Mouse (Mus musculus) adrenal gland, adult (tissue): Measurements from ENCODE around the gene Gla.

ENCODE experiments used
- DNase-seq, 2 experiments: peaks; one replicate each; pipeline ENCODE4 v3.0.0; 2022 to 2023; ENCODE audit warnings: low spot score in 1 of 2; ENCODE audit not compliant: inconsistent age in 2 of 2

The Gla gene

DNA sequence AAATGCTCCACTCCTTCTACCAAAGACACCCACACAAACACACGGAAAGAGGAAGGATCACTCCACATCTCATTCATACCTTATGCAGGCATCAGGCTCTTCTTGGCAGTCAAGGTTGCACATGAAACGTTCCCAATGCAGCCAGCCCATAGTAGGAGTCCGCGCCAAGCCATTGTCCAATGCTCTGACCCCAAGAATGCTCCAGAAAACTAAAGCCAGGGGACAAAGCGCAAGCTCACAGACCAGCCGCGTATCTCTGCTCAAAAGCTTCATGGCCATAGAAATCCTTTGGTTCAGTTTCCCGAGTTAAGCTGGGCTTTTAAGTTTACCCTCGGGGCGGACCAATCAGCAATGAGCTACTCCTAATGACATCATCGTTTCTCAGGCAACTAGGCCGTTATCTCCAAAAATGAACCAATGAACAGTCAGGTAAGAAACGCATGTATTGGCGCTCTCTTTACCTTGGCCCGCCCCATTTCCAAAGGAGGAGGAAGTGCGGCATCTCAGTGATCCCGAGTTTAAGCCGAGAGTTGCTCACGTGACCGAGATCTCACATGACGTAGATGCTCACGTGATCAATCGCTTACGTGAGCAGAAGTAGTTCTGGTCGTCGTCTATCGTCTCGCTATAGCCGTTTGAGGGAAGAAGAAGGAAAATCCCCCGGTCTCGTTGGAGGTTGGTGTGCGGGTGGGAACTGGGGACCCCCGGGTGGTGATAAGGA, at the start of gene Gla, which contains the start of gene Hnrnph2:
Gene Gla, minus strand, starts transcription at position 467 of the 721 bp plus-strand sequence.
Gene Hnrnph2, plus strand, starts transcription at position 521 of the 721 bp plus-strand sequence.
- peak; percentile 92 to 95 for DNase-seq

DNA sequence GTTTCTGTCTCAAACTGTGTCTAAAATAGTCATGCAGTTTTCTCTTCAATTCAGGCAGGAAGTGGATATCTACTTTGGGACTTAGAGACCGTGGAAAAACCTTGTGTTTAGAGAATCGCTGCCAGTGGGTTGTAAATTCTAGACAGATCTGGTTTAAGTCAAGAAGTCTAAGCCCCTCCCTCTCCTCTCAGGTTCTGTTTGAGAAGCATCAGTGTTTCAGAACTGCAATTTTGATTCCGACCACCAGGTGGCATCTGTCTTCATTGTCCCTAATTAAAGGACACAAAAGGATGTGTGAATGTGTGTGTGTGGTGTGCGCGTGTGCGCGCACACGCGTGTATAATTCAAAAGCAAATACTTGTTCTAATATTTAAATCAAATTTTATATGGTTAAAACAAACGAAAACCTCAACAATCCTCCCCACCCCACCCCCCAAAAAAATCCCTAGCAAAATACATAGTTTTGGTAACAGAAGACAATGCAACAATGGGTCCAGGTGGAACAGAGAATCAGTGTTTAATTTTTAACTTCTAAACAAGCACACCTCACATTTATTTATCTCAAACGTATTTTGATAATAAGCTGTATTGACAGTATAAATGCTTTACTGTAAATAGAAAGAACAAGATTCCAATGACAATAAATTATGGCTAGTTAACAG, 47.2 kb upstream of the Gla start:
- peak; percentile 44 to 89 for DNase-seq

DNA sequence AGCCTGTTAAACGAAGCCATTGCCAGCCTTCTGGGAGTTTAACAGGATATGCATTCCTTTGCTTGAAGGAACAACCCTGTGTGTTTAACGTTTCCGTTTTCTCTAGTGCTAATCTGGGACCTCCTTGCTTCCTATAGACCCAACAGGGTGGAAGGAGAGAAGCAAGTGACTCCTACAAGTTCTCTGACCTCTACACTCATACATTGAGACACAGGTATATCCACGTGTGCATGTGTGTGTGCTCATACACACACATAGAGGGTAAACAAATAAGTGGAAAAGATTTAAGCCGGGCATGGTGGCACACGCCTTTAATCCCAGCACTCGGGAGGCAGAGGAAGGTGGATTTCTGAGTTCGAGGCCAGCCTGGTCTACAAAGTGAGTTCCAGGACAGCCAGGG, 46.5 kb upstream of the Gla start:
- DNase-seq: no peak

DNA sequence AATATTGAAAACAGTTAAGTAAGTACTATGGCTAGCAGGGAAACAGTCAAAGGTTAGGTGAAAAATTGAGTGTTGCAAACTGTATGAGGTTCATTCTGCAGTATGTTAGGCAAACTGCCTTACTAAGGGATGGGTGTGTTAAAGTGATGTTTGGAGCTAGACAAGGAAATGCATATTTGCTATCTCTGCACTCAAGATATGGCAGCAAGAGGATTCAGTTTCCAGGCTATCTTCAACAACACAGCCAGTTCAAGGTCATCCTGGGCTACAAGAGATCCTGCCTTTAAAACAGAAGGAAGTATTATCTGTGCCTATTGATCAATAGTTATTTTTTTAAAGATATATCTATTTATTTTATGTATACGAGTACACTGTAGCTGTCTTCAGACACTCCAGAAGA, 45.4 kb upstream of the Gla start:
- DNase-seq: no peak

DNA sequence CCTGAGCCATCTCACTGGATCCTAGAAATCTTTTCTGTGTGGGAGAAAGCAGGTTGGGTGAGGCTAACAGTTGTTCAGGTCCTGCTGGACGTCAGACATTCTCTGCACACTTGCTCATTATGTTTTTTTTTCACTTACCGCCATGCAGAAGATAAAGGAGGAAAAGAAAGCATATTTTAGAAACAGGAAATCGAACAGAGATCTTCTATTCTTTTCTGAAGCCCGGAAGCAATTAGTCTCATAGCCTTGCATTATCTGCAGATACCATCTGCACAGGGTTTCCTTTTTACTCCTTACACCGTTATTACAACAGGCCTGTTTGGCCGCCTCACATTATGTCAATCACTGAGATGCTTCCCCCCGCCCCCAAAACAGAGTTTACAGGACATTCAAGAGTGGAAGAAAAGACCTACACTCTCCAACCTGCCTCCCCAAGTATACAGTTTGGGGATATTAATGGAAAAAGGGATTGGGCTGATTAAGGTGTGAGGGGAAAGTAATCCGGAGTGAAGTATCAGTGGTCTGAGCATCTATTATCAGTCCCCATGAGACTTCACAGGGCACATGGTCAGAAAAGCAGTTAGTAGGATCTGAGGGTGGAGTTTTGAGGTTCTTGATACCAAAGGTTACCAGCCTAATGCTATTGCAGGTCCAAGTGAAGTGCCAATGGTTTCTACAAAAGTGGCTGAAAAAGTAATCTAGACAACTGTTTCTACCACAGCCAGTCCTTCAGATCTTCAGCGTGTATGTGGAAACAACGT, 40.3 kb upstream of the Gla start:
- DNase-seq: no peak

DNA sequence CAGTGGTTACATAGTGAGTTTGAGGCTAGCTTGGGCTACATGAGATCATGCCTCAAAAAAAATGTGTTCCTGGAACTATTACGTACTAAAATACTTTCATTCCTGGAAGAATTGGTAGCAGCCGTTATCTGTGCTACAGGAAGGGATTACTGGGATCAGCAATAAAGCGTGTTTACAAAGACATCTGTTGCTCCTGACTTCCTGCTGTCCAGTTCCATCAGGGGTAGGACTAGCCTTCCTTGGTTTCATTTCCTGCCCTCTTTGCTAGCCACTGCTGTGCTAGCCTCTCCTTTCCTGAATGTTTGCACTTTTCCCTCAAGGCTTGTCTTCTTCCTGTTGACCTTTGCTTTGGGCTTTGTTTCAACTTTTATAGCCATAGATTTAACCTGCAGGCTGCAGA, 34.9 kb upstream of the Gla start:
- DNase-seq: no peak

DNA sequence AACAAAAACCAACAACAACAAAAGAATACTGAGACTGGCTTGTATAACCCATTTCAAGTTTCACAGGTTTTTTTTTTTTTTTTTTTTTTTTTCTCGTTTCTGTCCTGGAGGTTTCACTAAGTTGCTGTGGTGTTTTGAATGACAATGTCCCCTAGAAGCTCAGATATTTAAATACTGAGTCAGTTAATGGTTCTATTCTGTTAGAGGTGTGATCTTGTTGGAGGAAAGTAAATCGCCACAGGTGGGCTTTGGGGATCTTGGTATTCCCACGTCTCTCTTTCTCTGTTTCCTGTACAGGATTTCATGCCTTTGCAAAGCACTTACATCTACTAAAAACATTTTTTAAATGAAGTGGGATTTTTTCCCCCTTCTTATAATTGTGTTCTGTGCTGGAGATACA, 34.2 kb upstream of the Gla start:
- DNase-seq: no peak

DNA sequence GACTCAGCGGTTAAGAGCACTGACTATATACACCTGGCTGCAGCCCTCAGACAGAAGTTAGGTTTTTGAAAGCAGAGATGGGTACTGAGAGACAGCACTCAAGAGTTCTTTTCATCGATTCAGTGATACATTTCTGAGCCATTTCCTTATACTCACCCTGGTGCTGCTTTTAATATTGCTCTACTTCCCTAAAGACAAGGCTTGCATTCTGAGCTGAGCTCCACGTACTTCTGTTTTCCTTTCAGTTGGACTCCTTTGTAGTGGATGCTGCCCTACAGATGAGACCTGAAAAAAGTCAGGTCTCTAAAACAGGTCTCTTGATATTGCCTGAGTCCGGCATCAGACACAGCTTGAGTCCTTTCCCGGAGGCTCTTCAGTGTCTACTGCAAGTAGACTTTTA, 31.8 kb upstream of the Gla start:
- no peak for DNase-seq

DNA sequence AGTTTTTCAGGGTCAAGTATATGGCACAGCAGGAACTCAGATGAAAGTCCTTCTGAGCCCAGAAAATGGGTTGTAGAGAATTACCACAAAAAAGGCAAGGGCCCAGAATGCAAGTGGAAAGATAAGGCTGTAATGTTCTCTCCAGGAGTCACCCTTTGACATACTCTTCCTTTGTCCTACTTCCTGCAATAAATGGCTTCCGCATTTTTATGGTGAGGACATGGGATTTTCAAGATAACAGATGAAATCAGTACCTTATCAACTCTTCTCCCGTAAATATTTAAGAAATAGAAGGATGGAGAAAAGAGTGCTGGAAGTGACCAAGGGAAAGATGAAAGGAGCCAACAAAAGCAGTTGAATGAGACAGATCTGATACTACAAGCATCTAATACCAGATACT, 27.3 kb upstream of the Gla start:
- no peak for DNase-seq

DNA sequence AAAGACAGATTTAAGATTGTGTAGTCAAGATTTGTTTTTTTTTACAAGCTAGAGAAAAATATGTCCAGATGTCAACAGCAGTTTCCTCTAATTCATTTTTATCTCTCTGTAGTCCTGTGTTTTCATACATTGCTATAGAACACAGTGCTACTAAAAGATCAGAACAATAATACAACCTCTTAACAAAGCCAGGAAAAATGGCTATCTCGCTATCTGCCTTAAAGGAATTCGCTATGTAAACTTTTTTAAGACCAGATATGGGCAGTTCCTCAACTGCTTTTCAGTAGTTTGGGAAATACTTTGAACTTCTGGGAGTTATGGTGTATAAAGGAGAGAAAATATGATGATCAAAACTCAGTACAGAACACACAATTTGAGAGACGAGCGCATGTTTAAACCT, 22.4 kb upstream of the Gla start:
- no peak for DNase-seq

DNA sequence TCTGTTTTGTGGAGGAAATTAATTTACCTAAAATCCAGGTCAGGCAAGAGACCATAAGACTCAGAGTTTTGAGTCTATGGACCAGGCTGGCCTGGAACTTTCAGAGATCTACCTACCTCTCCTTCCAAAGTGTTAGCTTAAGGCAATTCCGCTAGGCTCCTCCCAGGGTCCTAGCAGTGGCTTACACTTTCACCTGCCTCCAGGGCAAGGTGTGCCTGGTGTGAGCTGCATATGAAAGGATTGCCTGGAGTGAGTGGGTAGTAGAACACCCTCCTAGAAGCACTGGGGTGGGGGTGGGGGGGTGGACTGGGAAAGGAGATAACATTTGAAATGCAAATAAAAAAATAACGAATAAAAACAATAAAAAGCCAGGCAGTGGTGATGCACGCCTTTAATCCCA, 20.8 kb upstream of the Gla start:
- no peak for DNase-seq

DNA sequence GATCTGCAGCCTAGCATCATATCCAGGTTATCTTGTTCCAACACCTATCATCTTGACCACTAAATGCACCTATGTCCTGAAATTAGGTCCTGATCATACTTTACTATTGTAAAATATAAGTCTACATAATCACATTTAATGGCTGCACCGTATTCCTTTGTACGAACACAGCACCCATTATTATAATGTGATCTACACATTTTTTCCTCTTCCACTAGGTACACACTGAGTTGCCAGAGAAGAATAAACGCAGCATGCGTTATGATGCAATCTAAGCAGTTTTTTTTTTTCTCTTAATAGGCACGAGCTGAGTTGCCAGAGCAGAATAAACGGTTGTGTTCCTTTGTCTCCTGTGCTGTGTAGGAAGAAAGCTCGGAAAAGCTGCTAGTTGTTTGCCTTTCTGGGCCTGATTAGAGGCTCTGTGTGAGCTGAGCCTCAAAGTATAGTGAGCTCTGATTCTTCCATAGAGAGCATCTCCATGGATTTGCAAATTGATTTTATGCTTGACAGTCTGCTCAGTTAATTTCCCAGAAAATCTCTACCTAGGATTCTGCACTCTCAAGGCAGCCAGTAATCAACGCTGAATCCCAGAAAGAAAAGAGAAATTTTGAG, 19.4 kb upstream of the Gla start:
- DNase-seq: no peak

DNA sequence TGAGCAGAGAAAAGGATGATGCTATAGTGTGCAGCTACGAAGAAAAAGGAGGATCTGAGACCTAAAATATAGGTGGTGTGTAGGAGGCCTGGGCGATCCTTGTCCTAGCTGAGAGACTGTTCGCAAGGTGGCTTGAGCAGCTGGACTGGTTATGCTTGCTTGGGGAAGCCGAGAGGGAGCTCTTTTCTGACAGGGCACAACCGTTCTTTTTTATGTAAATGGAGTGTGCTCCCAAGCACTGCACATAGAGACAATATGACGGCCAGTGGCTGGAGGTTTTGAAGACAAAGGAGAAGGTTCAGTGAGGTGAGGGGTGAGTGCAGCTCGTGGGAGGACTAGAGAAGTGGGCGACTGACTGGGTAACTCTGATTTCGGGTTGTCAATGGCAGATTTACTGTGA, 18.8 kb upstream of the Gla start:
- no peak for DNase-seq

DNA sequence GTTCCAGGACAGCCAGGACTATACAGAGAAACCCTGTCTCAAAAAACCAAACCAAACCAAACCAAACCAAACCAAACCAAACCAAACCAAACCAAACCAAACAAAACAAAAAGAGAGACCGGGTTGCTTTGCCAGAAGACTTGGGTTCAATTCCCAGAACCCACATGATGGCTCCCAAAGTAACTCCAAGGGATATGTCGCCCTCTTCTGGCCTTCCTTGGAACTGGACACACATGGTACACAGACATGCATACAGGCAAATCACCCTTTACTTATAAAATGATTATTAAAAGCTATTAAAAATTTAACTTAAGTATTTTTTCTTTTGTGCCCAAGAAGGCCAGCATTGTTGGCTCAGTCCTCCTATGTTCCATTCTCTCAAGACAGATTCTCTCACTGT, 13.4 kb upstream of the Gla start:
- peak in 1 of 2 experiments; percentile 55 for DNase-seq

DNA sequence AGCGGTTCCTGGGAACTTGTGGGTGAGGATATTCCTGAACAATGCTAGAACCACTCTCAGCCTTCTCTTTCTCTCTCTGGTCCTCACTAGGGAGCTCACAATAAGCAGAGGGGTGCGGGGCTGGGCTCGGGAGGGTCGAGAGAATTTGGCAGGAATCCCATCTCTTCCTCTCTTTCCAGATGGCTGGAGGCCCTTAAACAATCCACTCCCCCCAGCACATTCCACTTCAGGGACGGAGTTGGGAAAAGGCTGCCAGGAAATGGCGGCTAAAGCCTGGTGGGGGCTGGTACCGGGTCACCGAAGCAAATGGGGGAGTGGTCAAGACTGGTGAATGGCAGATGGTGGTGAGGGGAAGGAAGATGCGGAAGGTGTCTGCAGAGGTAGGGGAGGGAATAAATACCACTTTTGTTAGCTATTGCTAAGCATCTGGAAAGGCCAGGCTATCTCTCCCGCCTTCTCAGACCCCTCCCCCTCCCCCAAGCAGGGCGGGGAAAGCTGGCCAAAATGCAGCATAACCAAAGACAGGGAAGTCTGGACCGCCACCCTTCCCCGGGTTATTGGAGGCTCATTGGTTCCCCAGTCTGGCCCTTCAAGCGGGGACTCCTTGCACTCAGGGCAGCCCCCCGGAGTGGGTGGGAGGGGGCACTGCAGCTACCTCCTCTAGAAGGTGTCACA, 11.5 kb upstream of the Gla start:
- peak; percentile 51 to 78 for DNase-seq

DNA sequence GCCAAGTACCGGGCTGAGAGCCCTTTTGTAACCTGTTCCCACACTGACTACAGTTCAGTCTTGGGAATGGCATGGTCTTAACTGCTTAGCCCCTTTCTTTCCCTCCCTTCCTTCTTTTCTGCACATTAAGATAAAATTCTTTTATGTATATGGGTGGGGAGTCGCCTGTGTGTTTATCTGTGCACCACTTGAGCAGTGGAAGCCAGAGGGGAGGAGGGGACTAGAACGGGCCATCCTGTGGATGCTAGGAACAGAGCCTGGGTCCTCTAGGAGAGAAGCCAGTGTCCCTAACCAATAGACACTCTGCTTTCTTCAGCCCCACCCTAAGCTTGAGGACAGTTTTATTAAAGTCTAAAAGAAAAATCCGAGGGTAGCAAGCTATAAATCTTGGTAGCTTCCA, 10.1 kb upstream of the Gla start:
- no peak for DNase-seq

DNA sequence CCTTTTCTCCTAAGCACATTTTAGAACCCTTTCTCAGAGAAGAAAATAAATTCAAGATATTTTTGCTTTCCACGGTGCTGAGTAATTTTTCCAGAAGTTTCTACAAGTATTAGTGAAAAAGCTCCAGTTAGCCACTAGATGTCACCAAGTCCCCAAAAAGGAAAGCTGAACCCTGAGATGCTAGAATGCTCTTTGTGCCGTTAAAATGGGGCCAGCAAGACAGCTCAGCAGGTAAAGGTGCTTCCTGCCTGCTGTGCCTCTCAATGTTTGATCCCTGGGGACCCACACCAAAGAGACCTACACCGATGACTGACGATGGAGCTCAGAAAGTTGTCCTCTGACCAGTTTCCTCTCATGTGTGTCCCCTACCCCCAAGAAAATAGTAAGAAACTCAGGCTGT, 8.5 kb upstream of the Gla start:
- peak in 1 of 2 experiments; percentile 57 for DNase-seq

DNA sequence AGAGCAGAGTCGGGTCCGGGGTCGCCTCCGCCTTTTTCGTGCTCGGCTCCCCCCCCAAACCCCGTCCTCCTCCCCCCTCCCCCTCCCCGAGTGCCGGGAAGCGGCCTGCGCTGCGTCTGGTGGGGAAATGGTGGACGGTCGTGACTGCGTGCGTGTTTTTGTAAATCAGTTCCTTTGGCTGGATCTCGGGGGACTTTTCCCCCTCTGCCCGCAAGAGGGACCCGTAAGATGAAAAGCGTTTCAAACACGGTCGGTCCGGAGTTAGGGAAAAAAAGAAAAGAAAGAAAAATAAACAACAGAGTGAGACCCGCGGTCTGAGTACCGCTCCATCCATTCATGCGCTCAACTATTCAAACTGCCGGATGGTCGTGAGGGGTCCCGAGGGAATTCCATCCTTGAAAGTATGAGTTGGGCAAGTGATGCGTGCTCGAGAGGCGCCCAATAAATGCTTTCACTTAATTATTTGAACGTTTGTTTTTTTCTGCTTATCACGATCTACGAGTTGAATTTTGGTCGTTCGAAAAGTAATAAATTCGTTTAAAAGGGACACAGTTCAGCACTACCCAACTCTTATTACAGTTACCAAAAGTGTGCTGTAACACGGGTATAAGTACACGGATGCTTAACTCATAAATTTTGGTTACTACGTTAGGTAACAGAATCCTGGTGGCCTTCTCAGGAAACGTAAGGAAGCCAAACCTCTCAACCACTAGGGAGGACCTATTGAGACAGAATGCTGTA, 625 bp upstream of the Gla start:
- peak in 1 of 2 experiments; percentile 45 for DNase-seq

DNA sequence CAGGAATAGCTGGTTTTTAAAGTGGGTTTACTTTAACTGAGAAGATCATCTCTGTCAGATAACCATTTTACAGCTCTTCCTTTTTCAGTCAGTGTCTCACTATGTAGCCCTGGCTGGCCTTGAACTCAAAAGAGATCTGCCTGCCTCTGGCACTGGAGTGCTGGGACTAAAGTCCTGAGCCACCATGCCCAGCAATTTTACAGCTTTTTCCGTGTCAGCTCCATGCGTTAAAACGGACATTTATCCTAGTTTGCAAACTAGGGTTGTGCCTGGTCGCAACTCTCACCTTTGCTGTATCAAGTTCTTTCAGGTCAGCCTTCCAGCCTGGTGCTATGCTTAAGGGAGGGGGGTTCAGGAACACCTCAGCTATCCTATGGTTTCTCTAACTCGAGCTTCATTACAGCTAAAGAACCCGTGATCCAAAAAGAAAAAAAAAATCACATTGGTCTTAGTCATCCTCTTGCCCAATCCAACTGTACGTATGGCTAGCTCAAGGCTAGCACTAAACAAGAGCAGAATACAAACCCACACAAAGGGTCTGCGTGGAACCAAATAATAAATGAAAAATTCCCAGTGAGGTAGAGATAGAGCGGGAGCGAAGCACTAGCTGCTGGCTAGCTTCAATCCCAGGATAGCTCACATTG, 881 bp downstream of the Gla start:
- DNase-seq: peak in 1 of 2 experiments; percentile 44

DNA sequence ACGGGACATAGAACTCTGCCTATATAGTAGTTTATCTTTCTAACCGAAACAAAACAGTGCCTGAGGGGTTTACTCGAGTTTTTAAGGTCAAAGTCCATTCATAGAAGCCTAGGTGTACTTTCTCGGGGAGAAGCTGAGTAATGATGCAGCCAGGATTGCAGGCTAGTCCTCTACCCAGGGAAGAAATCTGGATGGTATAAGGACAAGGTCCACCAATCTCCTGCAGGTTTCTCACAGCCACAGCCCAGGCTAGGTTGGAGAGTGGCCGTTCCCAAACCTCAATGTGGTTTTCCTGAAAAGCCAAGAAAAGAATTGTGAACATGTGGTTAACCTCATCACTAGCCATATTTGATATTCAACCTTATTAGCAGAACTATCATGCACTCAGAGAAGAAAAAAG, 11.1 kb downstream of the Gla start:
- DNase-seq: no peak
